Mouse (Mus musculus) liver, postnatal 0 days (tissue): ENCODE measurements at regions not wholly inside any gene's neighbourhood (a gene's known extent, or its start where the extent isn't known, plus 50 kb on each side); places are given as distances from the start of the nearest gene placed in this dataset.

Experiments
- CTCF ChIP-seq: sonication (generic); IDR thresholded peaks from 2 replicates; pipeline ENCODE4 v1.5.1; 2016; ENCODE audit warnings: antibody characterized with exemption, low read depth
- EP300 ChIP-seq: IDR thresholded peaks from 2 replicates; pipeline ENCODE4 v1.6.1; 2016; ENCODE audit warnings: antibody characterized with exemption, low read depth, mild to moderate bottlenecking

GRCm38 (mm10) chr3:99447813-99448212, 207.6 kb downstream of the Tbx15 start:
- no peak for TF ChIP-seq EP300
- TF ChIP-seq CTCF: no peak
